Mouse (Mus musculus) MEL (cell line): Measurements from ENCODE around the gene Rabgap1l. TPM values are rescaled to one million over a fixed set of nuclear protein-coding genes. Genes with fewer than 3 reads are reported as not detected.

Source experiments
- DNase-seq: peaks from one replicate; pipeline ENCODE4 v3.0.0; 2011; ENCODE audit warnings: low read depth, low spot score
- H3K27ac ChIP-seq: 2 replicates; pipeline ENCODE4 v1.5.1; 2012; ENCODE audit warnings: low read depth, mild to moderate bottlenecking, control low read depth, low read length, moderate library complexity; ENCODE audit not compliant: control insufficient read depth
- H3K27me3 ChIP-seq, 2 experiments: fragments of 150-350 bp in 1 of 2; sonication (generic) in 1 of 2; 2 replicates each; pipeline ENCODE4 v1.6.1; 2012; ENCODE audit warnings: low read length in 2 of 2, mild to moderate bottlenecking in 2 of 2, improper control_type of control experiment in 1 of 2, moderate library complexity in 1 of 2; ENCODE audit not compliant: insufficient read depth in 2 of 2, control insufficient read depth in 1 of 2
- H3K36me3 ChIP-seq, 2 experiments: 2 replicates each; pipeline ENCODE4 v1.6.1; 2012 to 2014; ENCODE audit warnings: low read length in 2 of 2, improper control_type of control experiment in 1 of 2, inconsistent platforms in 1 of 2, mild to moderate bottlenecking in 1 of 2; ENCODE audit not compliant: insufficient read depth in 2 of 2, control insufficient read depth in 1 of 2
- H3K4me1 ChIP-seq, 2 experiments: fragments of 150-350 bp in 1 of 2; sonication (generic) in 1 of 2; 2 replicates each; pipeline ENCODE4 v1.6.1; 2012; ENCODE audit warnings: low read length in 2 of 2, improper control_type of control experiment in 1 of 2, mild to moderate bottlenecking in 1 of 2; ENCODE audit not compliant: insufficient read depth in 2 of 2, control insufficient read depth in 1 of 2
- H3K4me3 ChIP-seq, 2 experiments: fragments of 150-350 bp in 1 of 2; sonication (generic) in 1 of 2; 2 replicates each; pipeline ENCODE4 v1.5.1; 2012; ENCODE audit warnings: low read depth in 2 of 2, low read length in 2 of 2, mild to moderate bottlenecking in 2 of 2, moderate library complexity in 2 of 2, control low read depth in 1 of 2, improper control_type of control experiment in 1 of 2; ENCODE audit not compliant: control insufficient read depth in 1 of 2, insufficient read depth in 1 of 2
- H3K79me2 ChIP-seq: 2 replicates; pipeline ENCODE4 v1.6.1; 2012; ENCODE audit warnings: mild to moderate bottlenecking, low read length, moderate library complexity; ENCODE audit not compliant: control insufficient read depth, poor library complexity, insufficient read depth
- H3K9ac ChIP-seq: 2 replicates; pipeline ENCODE4 v1.6.1; 2012; ENCODE audit warnings: low read depth, mild to moderate bottlenecking, control low read depth, low read length, moderate library complexity; ENCODE audit not compliant: control insufficient read depth, poor library complexity, severe bottlenecking
- H3K9me3 ChIP-seq: fragments of 150-350 bp; sonication (generic); replicated peaks from 2 replicates; pipeline ENCODE4 v1.6.1; 2012; ENCODE audit warnings: mild to moderate bottlenecking, low read length, improper control_type of control experiment, moderate library complexity; ENCODE audit not compliant: insufficient read depth
- BHLHE40 ChIP-seq: IDR thresholded peaks from 2 replicates; pipeline ENCODE4 v1.6.1; 2012; ENCODE audit warnings: low read depth, mild to moderate bottlenecking, inconsistent platforms, low read length, improper control_type of control experiment, borderline replicate concordance
- CHD1 ChIP-seq: IDR thresholded peaks from 2 replicates; pipeline ENCODE4 v1.6.1; 2012; ENCODE audit warnings: low read depth, mild to moderate bottlenecking, inconsistent platforms, low read length, improper control_type of control experiment
- CHD2 ChIP-seq: IDR thresholded peaks from 2 replicates; pipeline ENCODE4 v1.6.1; 2011; ENCODE audit warnings: low read length, improper control_type of control experiment
- CTCF ChIP-seq, 3 experiments: IDR thresholded peaks in 2 of 3; conservative IDR thresholded peaks in 1 of 3; 2 replicates each; pipeline ENCODE4 v1.5.1; 2011 to 2012; ENCODE audit warnings: low read length in 3 of 3, low read depth in 2 of 3, mild to moderate bottlenecking in 2 of 3, improper control_type of control experiment in 1 of 3, inconsistent platforms in 1 of 3, mixed read lengths in 1 of 3, moderate library complexity in 1 of 3; ENCODE audit not compliant: control insufficient read depth in 1 of 3, insufficient read depth in 1 of 3, poor library complexity in 1 of 3, severe bottlenecking in 1 of 3
- E2F4 ChIP-seq: IDR thresholded peaks from 2 replicates; pipeline ENCODE4 v1.6.1; 2011; ENCODE audit warnings: low read depth, low read length, improper control_type of control experiment, borderline replicate concordance
- ELF1 ChIP-seq: IDR thresholded peaks from 2 replicates; pipeline ENCODE4 v1.6.1; 2014; ENCODE audit warnings: low read depth, mild to moderate bottlenecking, inconsistent platforms, low read length, improper control_type of control experiment, moderate library complexity
- EP300 ChIP-seq, 2 experiments: IDR thresholded peaks; 2 replicates each; pipeline ENCODE4 v1.6.1; 2011; ENCODE audit warnings: improper control_type of control experiment in 2 of 2, low read length in 2 of 2, low read depth in 1 of 2, mild to moderate bottlenecking in 1 of 2
- ETS1 ChIP-seq: IDR thresholded peaks from 2 replicates; pipeline ENCODE4 v1.6.1; 2012; ENCODE audit warnings: low read depth, mild to moderate bottlenecking, inconsistent platforms, low read length, improper control_type of control experiment, moderate library complexity
- GABPA ChIP-seq: IDR thresholded peaks from 2 replicates; pipeline ENCODE4 v1.6.1; 2012; ENCODE audit warnings: low read depth, mild to moderate bottlenecking, inconsistent platforms, low read length, improper control_type of control experiment, moderate library complexity
- GATA1 ChIP-seq: IDR thresholded peaks from 2 replicates; pipeline ENCODE4 v1.6.1; 2011; ENCODE audit warnings: low read depth, low read length, improper control_type of control experiment
- HCFC1 ChIP-seq: IDR thresholded peaks from 2 replicates; pipeline ENCODE4 v1.6.1; 2012; ENCODE audit warnings: low read depth, mild to moderate bottlenecking, inconsistent platforms, low read length, improper control_type of control experiment, moderate library complexity
- JUND ChIP-seq: IDR thresholded peaks from 2 replicates; pipeline ENCODE4 v1.6.1; 2011; ENCODE audit warnings: low read depth, mild to moderate bottlenecking, improper control_type of control experiment, low read length
- KAT2A ChIP-seq: conservative IDR thresholded peaks from 2 replicates; pipeline ENCODE4 v1.6.1; 2012; ENCODE audit warnings: low read depth, low read length, improper control_type of control experiment, inconsistent platforms
- MAFK ChIP-seq: IDR thresholded peaks from 2 replicates; pipeline ENCODE4 v1.6.1; 2011; ENCODE audit warnings: low read depth, mild to moderate bottlenecking, low read length, improper control_type of control experiment, borderline replicate concordance
- MEF2A ChIP-seq: IDR thresholded peaks from 2 replicates; pipeline ENCODE4 v1.6.1; 2014; ENCODE audit warnings: low read depth, mild to moderate bottlenecking, inconsistent platforms, low read length, improper control_type of control experiment; ENCODE audit not compliant: poor library complexity, insufficient replicate concordance, severe bottlenecking; ENCODE audit errors: extremely low read depth
- MYB ChIP-seq: IDR thresholded peaks from 2 replicates; pipeline ENCODE4 v1.6.1; 2011; ENCODE audit warnings: mild to moderate bottlenecking, low read depth, low read length, improper control_type of control experiment
- MYC ChIP-seq: IDR thresholded peaks from 2 replicates; pipeline ENCODE4 v1.6.1; 2011; ENCODE audit warnings: low read depth, mild to moderate bottlenecking, low read length, improper control_type of control experiment, moderate library complexity
- NELFE ChIP-seq: IDR thresholded peaks from 2 replicates; pipeline ENCODE4 v1.6.1; 2011; ENCODE audit warnings: low read depth, low read length, improper control_type of control experiment
- NRF1 ChIP-seq: IDR thresholded peaks from 2 replicates; pipeline ENCODE4 v1.6.1; 2014; ENCODE audit warnings: low read depth, mild to moderate bottlenecking, inconsistent platforms, low read length, improper control_type of control experiment, moderate library complexity; ENCODE audit not compliant: poor library complexity, insufficient read depth, severe bottlenecking
- POLR2AphosphoS5 ChIP-seq: IDR thresholded peaks from 2 replicates; pipeline ENCODE4 v1.6.1; 2012; ENCODE audit warnings: low read depth, borderline replicate concordance, mild to moderate bottlenecking, inconsistent platforms, low read length, moderate library complexity, mixed read lengths
- RAD21 ChIP-seq: IDR thresholded peaks from 2 replicates; pipeline ENCODE4 v1.6.1; 2011; ENCODE audit warnings: mild to moderate bottlenecking, low read depth, low read length, improper control_type of control experiment
- SIN3A ChIP-seq: IDR thresholded peaks from 2 replicates; pipeline ENCODE4 v1.6.1; 2012; ENCODE audit warnings: low read length, improper control_type of control experiment, inconsistent platforms
- SMC3 ChIP-seq: IDR thresholded peaks from 2 replicates; pipeline ENCODE4 v1.6.1; 2011; ENCODE audit warnings: low read depth, low read length, improper control_type of control experiment
- TAL1 ChIP-seq: IDR thresholded peaks from 2 replicates; pipeline ENCODE4 v1.6.1; 2012; ENCODE audit warnings: mild to moderate bottlenecking, inconsistent platforms, low read length, moderate library complexity, mixed read lengths
- TBP ChIP-seq: IDR thresholded peaks from 2 replicates; pipeline ENCODE4 v1.8.0; 2011; ENCODE audit warnings: low read depth, low read length, improper control_type of control experiment
- UBTF ChIP-seq: IDR thresholded peaks from 2 replicates; pipeline ENCODE4 v1.6.1; 2012; ENCODE audit warnings: low read depth, mild to moderate bottlenecking, inconsistent platforms, low read length, improper control_type of control experiment, moderate library complexity, borderline replicate concordance; ENCODE audit not compliant: insufficient read depth
- USF1 ChIP-seq: IDR thresholded peaks from 2 replicates; pipeline ENCODE4 v1.6.1; 2014; ENCODE audit warnings: low read depth, mild to moderate bottlenecking, inconsistent platforms, low read length, improper control_type of control experiment, moderate library complexity
- USF2 ChIP-seq, 2 experiments: IDR thresholded peaks; 2 replicates each; pipeline ENCODE4 v1.6.1; 2011 to 2012; ENCODE audit warnings: improper control_type of control experiment in 2 of 2, low read length in 2 of 2, borderline replicate concordance in 1 of 2, inconsistent platforms in 1 of 2, low read depth in 1 of 2, mild to moderate bottlenecking in 1 of 2; ENCODE audit not compliant: insufficient read depth in 1 of 2
- ZC3H11A ChIP-seq: IDR thresholded peaks from 2 replicates; pipeline ENCODE4 v1.6.1; 2012; ENCODE audit warnings: low read depth, mild to moderate bottlenecking, inconsistent platforms, low read length, improper control_type of control experiment
- ZMIZ1 ChIP-seq: IDR thresholded peaks from 2 replicates; pipeline ENCODE4 v1.6.1; 2012; ENCODE audit warnings: low read depth, mild to moderate bottlenecking, inconsistent platforms, low read length, improper control_type of control experiment, moderate library complexity
- ZNF384 ChIP-seq: IDR thresholded peaks from 2 replicates; pipeline ENCODE4 v1.6.1; 2012; ENCODE audit warnings: low read depth, mild to moderate bottlenecking, inconsistent platforms, low read length, improper control_type of control experiment
- polyA plus RNA-seq, 2 experiments: library from polyadenylated mRNA; stranded (reverse) in 1 of 2; unstranded in 1 of 2; fragments of >175 nt in 1 of 2; fragments of >200 nt in 1 of 2; gene quantifications; 2 replicates each; pipeline versions ENCODE4 v1.2.1 to v1.2.4; 2012; ENCODE audit warnings: low replicate concordance in 2 of 2, low read depth in 1 of 2; ENCODE audit not compliant: insufficient read length in 2 of 2, insufficient read depth in 1 of 2, missing spikeins in 1 of 2
- total RNA-seq: library from RNA; depleted of rRNA; stranded (reverse); fragments of 300-350 nt; gene quantifications from 2 replicates; pipeline ENCODE4 v1.2.3, GENCODE M21; 2012

Rabgap1l gene
- total and polyA plus RNA-seq, 3 experiments, result 24.1 to 26.2 TPM; not detected in 1

- Histone ChIP-seq H3K36me3 (peaks cover 0 to 2% of the 10 kb centered on the region in 2 experiments), H3K79me2 (peaks cover 4% of the 10 kb centered on the region), H3K27ac (no peak overlapping the region), H3K9ac (no peak overlapping the region), H3K4me1 (peaks cover 0 to 2% of the 10 kb centered on the region in 2 experiments; a peak in 1 of 4 replicates), H3K27me3 (no peaks in the 10 kb centered on the region), H3K9me3 (no peaks in the 10 kb centered on the region), H3K4me3 (no peak overlapping the region)
- peak; percentile 38 for DNase-seq
- peak in 1 of 3 experiments; percentile 49; a peak in 2 of 6 replicates for TF ChIP-seq CTCF (IDR thresholded peaks at IDR 0.05 in 2 of 3, conservative IDR thresholded peaks at IDR 0.05 in 1 of 3; ENCODE audit: control insufficient read depth in 1 of 3, insufficient read depth in 1 of 3, low read depth in 2 of 3, low read length in 3 of 3, poor library complexity in 1 of 3, severe bottlenecking in 1 of 3)
- TF ChIP-seq RAD21, result peak; percentile 34
- TF ChIP-seq SMC3, result peak; percentile 56
- TF ChIP-seq ZNF384, result no peak
Measured at GRCm38 (mm10) chr1:160744009-160744408, 49.0 kb downstream of the Rabgap1l start.

GRCm38 (mm10) chr1:160743229-160743628 is 49.8 kb downstream of the Rabgap1l start:
- H3K27ac ChIP-seq, result no peak overlapping the region
- H3K79me2 ChIP-seq, result peaks cover 4% of the 10 kb centered on the region
- peak; percentile 85 for DNase-seq
- peaks cover 1 to 2% of the 10 kb centered on the region in 2 experiments for H3K36me3 ChIP-seq
- peak overlapping the region; percentile 17 for H3K9ac ChIP-seq
- no peaks in the 10 kb centered on the region for H3K9me3 ChIP-seq
- peak overlapping the region in 1 of 2 experiments; percentile 27; a peak in 1 of 4 replicates for H3K4me3 ChIP-seq
- H3K4me1 ChIP-seq, result peaks cover 0 to 2% of the 10 kb centered on the region in 2 experiments; a peak in 1 of 4 replicates
- no peaks in the 10 kb centered on the region for H3K27me3 ChIP-seq
- no peak for TF ChIP-seq EP300 (IDR thresholded peaks at IDR 0.05; ENCODE audit: low read depth in 1 of 2, low read length in 2 of 2)
- no peak for TF ChIP-seq CHD1
- TF ChIP-seq MYC, result no peak
- no peak for TF ChIP-seq POLR2AphosphoS5
- 0 out of 2 replicates have a peak, but pooled peaks have one; percentile 30 for TF ChIP-seq BHLHE40
- no peak for TF ChIP-seq CHD2
- TF ChIP-seq USF1, result no peak
- no peak for TF ChIP-seq TBP
- TF ChIP-seq USF2 (IDR thresholded peaks at IDR 0.05; ENCODE audit: borderline replicate concordance in 1 of 2, insufficient read depth in 1 of 2, low read depth in 1 of 2, low read length in 2 of 2), result no peak
- no peak for TF ChIP-seq HCFC1
- TF ChIP-seq KAT2A, result no peak
- no peak for TF ChIP-seq MAFK
- no peak for TF ChIP-seq NELFE
- TF ChIP-seq CTCF (IDR thresholded peaks at IDR 0.05 in 2 of 3, conservative IDR thresholded peaks at IDR 0.05 in 1 of 3; ENCODE audit: control insufficient read depth in 1 of 3, insufficient read depth in 1 of 3, low read depth in 2 of 3, low read length in 3 of 3, poor library complexity in 1 of 3, severe bottlenecking in 1 of 3), result peak; percentile 25 to 75 (median 46); a peak in 5 of 6 replicates
- TF ChIP-seq JUND, result no peak
- no peak for TF ChIP-seq UBTF
- TF ChIP-seq NRF1, result no peak
- no peak for TF ChIP-seq ZMIZ1
- TF ChIP-seq ETS1, result no peak
- TF ChIP-seq E2F4, result no peak
- TF ChIP-seq GABPA, result no peak
- no peak for TF ChIP-seq TAL1
- TF ChIP-seq SIN3A, result peak; percentile 58
- TF ChIP-seq GATA1, result no peak
- no peak for TF ChIP-seq MYB
- no peak for TF ChIP-seq ELF1
- TF ChIP-seq MEF2A, result no peak
- TF ChIP-seq ZC3H11A, result peak; percentile 71
